Mouse (Mus musculus) embryonic stem cell, embryonic (primary cell): Measurements from ENCODE around the gene Kctd11.

ENCODE experiments used
- CTCF ChIA-PET, 4 experiments: fragments of 300-600 bp in 2 of 4; fragments of 350-600 bp in 2 of 4; sonication (Branson Sonifier 250); formaldehyde crosslinking; loops; one replicate each; lab custom pipeline; 2022; ENCODE audit warnings: inconsistent platforms in 2 of 4; lab: Charles Lee
- POLR2A ChIA-PET, 4 experiments: fragments of 300-600 bp in 2 of 4; fragments of 350-600 bp in 2 of 4; sonication (Branson Sonifier 250); formaldehyde crosslinking; loops; one replicate each; lab custom pipeline; 2022; ENCODE audit warnings: antibody characterized with exemption in 4 of 4, inconsistent platforms in 1 of 4; lab: Charles Lee

The Kctd11 gene

DNA sequence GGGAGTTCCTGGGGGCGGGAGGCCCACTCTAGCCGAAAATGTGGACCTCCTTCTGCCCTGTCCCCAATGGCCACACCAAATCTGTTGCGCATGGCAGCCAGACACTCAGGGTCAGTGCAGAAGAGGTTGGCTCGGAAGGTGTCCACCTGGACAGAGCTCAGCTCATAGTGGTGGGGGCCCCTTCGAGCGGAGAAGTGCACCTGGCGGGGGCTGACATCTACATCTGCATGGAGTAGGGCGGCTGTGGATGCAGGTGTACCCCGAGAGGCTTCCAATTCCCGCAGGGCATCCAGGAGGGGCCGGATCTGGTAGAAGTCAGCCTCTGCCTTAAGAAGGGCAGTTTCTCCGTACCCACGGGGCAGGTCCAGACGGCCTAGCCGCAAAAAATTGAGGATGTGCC lies 1.5 kb downstream of the Kctd11 start:
- ChIA-PET CTCF (interaction anchor here (0.8 to 4.0 kb wide), 27 partner anchors 7 to 150 kb away, joined by 3 to 51 read pairs (median 5); partner anchors contain the start of genes Acap1 (in 2 of the 4), Slc2a4 (in 2 of the 4), Eif5a (in 1 of the 4) and Tmem102 (in 1 of the 4)), POLR2A (interaction anchor here in 3 of 4 experiments (0.5 to 7.2 kb wide), 27 partner anchors 12 to 300 kb away, joined by 3 to 61 read pairs (median 4); partner anchors contain the start of genes Tmem102 (in 3 of the 3), Eif5a (in 2 of the 3), Polr2a (in 2 of the 3) and 2810408A11Rik (in 1 of the 3))

DNA sequence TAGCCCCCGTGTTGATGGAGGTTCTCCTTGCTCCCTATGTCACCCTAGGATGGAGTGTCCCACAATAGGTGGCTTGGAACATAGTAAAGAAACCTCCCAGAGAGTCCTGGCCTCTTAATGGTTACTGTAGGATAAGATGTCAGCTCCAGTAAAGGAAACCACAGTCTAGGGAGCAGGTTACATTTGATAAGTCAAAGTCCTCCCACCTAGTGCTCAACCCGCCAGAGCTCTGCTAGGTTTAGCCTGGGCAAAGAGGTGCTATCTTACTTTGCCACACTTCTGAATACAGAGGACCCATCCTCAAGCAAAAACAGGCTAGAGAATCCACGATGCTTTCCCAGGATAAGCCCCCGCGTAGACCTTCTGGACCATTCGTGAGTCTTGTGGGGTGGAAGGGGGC lies 2.3 kb downstream of the Kctd11 start:
- CTCF ChIA-PET: interaction anchor here (0.6 to 3.3 kb wide), 14 partner anchors 8 to 179 kb away, joined by 3 to 38 read pairs (median 8); partner anchors contain the start of genes Tmem102 (in 2 of the 4), Eif5a (in 1 of the 4) and Slc2a4 (in 1 of the 4)
- POLR2A ChIA-PET: interaction anchor here in 3 of 4 experiments (0.7 to 7.2 kb wide), 22 partner anchors 8 to 150 kb away, joined by 3 to 61 read pairs (median 6); partner anchors contain the start of genes 2810408A11Rik (in 3 of the 3), Neurl4 (in 3 of the 3), Nlgn2 (in 2 of the 3) and Tmem102 (in 2 of the 3)

DNA sequence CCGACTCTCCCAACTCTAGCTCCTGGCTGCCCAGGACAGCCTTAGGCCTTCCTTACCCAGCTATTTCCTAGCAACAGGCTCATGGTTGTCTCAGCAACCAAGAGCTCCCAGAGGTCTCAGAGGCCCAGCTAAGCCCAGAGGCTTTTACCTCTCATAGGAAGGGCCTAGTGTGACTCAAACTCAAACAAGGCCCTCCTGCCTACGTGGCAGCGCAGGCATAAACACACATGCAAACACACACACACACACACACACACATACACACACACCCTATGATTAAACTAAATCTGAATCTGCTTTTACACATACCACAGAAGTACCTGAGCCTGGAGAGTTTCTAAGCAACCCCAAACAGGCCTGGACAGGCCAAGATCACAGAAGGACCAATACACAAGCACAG lies 2.8 kb downstream of the Kctd11 start:
- POLR2A ChIA-PET: interaction anchor here in 3 of 4 experiments (0.6 to 7.2 kb wide), 37 partner anchors 8 to 781 kb away, joined by 3 to 61 read pairs (median 7); partner anchors contain the start of genes 2810408A11Rik (in 3 of the 3), Eif5a (in 3 of the 3), Neurl4 (in 3 of the 3) and Tmem102 (in 3 of the 3)
- CTCF ChIA-PET: interaction anchor here (0.5 to 3.6 kb wide), 27 partner anchors 8 to 1954 kb away, joined by 3 to 38 read pairs (median 4); partner anchors contain the start of genes Tmem102 (in 2 of the 4), Eif5a (in 1 of the 4) and Slc2a4 (in 1 of the 4)

DNA sequence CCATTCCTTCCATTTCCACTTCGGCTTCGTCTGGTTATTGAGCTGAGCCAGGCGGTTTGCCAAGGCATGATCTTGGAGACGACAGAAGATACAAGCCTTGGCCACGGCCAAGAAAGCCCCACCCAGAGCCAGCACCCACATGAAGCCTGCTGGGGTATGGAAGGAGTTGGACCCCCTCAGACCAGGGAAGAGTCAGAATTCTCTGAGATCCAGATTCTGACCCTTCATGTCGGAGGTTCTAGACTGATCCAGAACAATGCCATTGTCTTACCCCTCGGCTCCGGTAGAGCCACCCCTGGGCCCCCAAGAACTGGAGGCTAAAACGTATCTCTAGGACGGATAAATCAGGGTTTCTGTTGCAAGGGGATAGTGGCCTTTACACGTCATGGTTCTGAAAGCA lies 3.3 kb downstream of the Kctd11 start, which contains the start of gene Tmem95:
Tmem95 (minus strand) TSS at position 141 of the 400 bp plus-strand sequence.
- ChIA-PET CTCF (interaction anchor here (0.6 to 3.6 kb wide), 37 partner anchors 9 to 1953 kb away, joined by 3 to 38 read pairs (median 4); partner anchors contain the start of genes 2810408A11Rik (in 2 of the 4), Neurl4 (in 2 of the 4), Tmem102 (in 2 of the 4) and Eif5a (in 1 of the 4)), POLR2A (interaction anchor here (0.5 to 7.2 kb wide), 63 partner anchors 9 to 781 kb away, joined by 3 to 61 read pairs (median 6); partner anchors contain the start of genes 2810408A11Rik (in 3 of the 4), Eif5a (in 3 of the 4), Neurl4 (in 3 of the 4) and Tnk1 (in 3 of the 4))

DNA sequence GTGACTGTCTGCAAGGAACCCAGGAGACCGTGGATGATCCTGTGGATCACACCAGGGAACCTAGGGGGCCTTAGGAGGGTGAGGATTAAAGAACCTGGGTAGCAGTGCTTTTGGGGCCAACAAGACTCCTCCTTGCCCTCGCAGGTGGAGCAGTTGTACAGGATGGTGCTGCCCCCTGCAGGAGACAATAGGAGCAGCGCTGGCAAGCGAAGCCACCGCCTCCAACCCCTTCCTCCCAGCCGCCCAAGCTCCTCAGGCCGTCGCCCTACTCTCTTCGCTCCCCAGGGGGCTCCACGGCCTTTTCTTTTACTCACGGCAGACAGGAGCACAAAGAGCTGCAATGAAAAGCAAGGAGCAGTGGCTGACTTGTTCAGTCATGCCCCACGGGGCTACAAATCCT lies 4.3 kb downstream of the Kctd11 start:
- CTCF ChIA-PET: interaction anchor here (0.5 to 3.6 kb wide), 71 partner anchors 9 to 866 kb away, joined by 3 to 38 read pairs (median 4); partner anchors contain the start of genes Tmem102 (in 4 of the 4), 2810408A11Rik (in 2 of the 4), Neurl4 (in 2 of the 4) and Tnk1 (in 2 of the 4)
- POLR2A ChIA-PET: interaction anchor here (0.6 to 7.2 kb wide), 84 partner anchors 8 to 551 kb away, joined by 3 to 61 read pairs (median 5); partner anchors contain the start of genes 2810408A11Rik (in 3 of the 4), Eif5a (in 3 of the 4), Neurl4 (in 3 of the 4) and Tmem102 (in 3 of the 4)

DNA sequence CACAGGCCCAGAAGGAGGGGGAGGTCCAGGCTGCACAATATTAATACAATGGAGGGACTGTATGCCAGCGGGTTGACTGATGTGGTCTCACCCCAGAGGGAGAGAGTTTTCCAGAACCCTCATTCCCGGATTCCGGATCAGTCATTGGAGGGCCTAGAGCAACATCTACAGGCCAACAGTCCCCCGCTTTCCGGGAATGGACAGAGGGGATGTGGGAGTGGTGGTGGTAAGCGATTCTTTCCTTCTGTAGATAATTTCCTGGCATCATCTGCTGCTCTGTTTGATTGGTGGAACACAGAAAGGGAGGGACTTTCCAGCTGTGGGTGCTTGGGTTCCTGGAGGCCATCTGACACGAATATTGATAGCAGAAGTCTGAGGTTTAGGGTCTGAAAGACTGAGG lies 5.0 kb downstream of the Kctd11 start:
- ChIA-PET CTCF (interaction anchor here in 3 of 4 experiments (0.6 to 3.6 kb wide), 18 partner anchors 10 to 771 kb away, joined by 3 to 28 read pairs (median 5); partner anchors contain the start of genes Tmem102 (in 2 of the 3), Rnf167 (in 1 of the 3), Sat2 (in 1 of the 3) and Slc25a11 (in 1 of the 3)), POLR2A (interaction anchor here (0.6 to 4.1 kb wide), 17 partner anchors 10 to 628 kb away, joined by 3 to 30 read pairs (median 5); partner anchors contain the start of genes Tmem102 (in 2 of the 4), Acap1 (in 1 of the 4), Eif5a (in 1 of the 4) and Tnk1 (in 1 of the 4))

DNA sequence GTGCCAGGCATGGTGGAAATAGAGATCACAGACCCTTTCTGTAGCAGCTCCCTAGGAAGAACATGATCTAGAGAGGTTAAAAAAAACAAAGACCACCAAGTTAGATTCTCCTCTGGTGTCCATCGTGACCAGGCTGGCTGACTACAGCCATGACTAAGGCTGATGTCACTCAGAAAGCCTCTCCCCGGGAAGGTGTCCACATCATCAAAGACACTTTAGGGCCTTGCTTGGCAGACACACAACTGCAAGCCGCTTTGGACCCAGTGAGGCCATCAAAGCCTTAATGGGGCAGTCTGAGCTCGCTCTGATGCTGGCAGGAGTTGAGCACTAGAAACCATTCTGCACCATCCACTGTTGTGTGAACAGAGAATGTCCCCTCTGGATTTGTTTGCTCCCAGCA lies 8.8 kb downstream of the Kctd11 start:
- POLR2A ChIA-PET: interaction anchor here in 3 of 4 experiments (0.5 to 2.0 kb wide), 12 partner anchors 8 to 268 kb away, joined by 3 to 7 read pairs (median 4); partner anchors contain the start of genes Nlgn2 (in 2 of the 3), Tmem256 (in 2 of the 3), Tnk1 (in 2 of the 3) and Polr2a (in 1 of the 3)
- CTCF ChIA-PET: interaction anchor here in 2 of 4 experiments (1.0 to 2.3 kb wide), 5 partner anchors 8 to 77 kb away, joined by 3 to 9 read pairs (median 4); partner anchors contain the start of genes Kctd11 (in 1 of the 2) and Slc2a4 (in 1 of the 2)

DNA sequence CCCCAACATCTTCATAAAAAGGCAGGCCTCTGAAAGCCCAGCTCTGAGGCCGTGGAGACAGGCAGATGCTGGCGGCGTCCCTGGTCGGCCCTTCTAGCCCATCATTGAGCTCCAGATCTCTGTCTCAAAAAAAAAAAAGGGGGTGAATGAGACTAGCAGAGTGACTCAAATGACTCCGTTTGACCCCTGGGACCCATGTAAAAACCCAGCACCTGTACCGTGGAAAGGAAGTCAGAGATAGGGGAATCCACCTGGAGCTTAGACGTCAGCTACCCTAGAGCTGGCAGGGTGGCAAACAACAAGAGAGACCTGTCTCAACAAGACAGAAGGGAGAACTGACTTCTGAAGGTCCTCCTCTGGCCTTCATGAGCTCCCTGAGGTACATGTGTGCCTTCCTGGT lies 9.4 kb downstream of the Kctd11 start:
- CTCF ChIA-PET: interaction anchor here in 2 of 4 experiments (0.6 to 2.3 kb wide), 6 partner anchors 9 to 77 kb away, joined by 3 to 9 read pairs (median 3); partner anchors contain the start of gene Kctd11 (in 1 of the 2)
- POLR2A ChIA-PET: interaction anchor here in 2 of 4 experiments (0.7 to 2.0 kb wide), 7 partner anchors 13 to 290 kb away, joined by 3 to 7 read pairs (median 4); partner anchors contain the start of genes Nlgn2 (in 2 of the 2), Tmem256 (in 2 of the 2), Tmem102 (in 1 of the 2) and Tnk1 (in 1 of the 2)

DNA sequence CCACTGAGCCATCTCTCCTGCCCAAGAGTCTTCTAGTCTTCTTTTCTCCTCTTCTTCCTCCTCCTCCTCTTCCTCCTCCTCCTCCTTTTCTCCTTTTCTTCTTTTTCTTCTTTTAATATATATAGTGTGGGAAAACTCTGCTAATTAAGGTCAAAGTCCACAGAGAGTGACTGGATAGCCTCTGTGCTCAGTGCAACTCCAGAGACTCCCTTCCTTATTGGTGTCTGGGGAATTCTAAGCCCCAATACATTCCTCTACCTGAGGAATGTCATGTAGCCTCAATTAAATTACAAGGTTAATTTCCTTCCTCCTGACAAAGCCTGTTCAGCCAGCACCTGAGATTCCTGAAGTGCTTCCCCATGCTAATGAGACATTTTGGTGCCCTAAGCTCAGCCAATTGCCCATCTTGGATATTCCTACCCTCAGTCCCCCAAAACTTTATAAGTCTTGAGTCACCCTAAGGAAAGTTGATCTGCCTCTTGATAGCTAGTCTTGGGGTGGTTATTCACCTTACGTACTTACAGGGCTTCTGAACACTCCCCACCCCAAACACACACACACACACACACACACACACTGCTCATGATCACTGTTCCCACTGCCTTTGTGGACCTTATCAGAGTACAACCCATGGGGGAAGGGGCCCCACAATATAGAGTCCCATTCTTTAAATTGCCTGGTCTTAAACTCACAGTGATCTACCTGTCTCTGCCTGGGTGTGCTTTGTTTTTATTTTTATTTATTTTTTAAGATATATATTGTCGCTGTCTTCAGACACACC lies 10.7 kb downstream of the Kctd11 start:
- ChIA-PET CTCF (interaction anchor here in 1 of 4 experiments (2.3 kb wide), 1 partner anchor 10 kb away, joined by 9 read pairs; no protein-coding TSS in a partner anchor), POLR2A (interaction anchor here in 1 of 4 experiments (2.0 kb wide), 1 partner anchor 65 kb away, joined by 5 read pairs; the partner anchor contains the start of gene Tmem102)

DNA sequence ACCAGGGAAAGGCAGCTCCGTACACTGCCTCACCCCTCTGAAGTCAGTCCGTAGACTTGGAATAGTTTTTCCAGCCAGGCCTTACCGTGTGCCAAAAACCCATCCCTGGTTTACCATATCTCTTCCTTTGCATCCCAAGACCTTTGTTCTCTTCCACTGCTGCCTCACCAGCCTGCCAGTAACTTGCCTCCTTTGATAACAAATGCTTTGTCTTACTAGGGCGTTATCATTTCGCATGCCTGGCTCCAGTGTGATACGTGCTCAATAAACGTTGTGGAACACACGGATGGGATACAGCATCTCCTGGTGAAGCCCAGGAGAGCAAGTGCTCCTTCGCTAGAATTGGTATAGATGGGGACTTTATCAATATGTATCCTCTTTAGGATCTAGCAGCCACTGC lies 13.9 kb downstream of the Kctd11 start:
- CTCF ChIA-PET: interaction anchor here in 3 of 4 experiments (0.5 to 1.9 kb wide), 4 partner anchors 10 to 470 kb away, joined by 3 to 6 read pairs (median 6); partner anchors contain the start of gene Tmem95 (in 1 of the 3)
- POLR2A ChIA-PET: interaction anchor here in 3 of 4 experiments (0.6 to 3.3 kb wide), 12 partner anchors 9 to 91 kb away, joined by 3 to 15 read pairs (median 4); partner anchors contain the start of genes Tmem256 (in 2 of the 3), Tnk1 (in 2 of the 3), Kctd11 (in 1 of the 3) and Nlgn2 (in 1 of the 3)

DNA sequence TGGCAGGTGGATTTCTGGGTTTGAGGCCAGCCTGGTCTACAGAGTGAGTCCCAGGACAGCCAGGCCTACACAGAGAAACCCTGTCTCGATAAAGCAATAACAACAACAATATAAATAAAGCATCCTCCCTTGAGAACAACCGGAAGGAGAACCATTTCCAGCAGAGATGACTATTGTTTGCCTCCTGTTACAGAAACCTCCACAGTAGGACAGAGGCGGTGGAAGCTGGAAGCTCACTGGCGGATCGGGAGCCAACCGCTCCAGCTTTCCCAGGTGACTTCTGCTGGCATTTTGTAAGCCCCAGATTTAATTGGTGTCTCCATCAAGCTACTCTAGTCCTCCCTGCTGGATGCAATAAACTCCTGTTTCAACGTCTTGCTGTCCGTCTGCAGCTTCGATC lies 15.6 kb downstream of the Kctd11 start:
- POLR2A ChIA-PET: interaction anchor here in 2 of 4 experiments (0.5 to 3.3 kb wide), 6 partner anchors 11 to 135 kb away, joined by 3 to 15 read pairs (median 4); partner anchors contain the start of genes Tmem95 (in 2 of the 2) and Dvl2 (in 1 of the 2)
- CTCF ChIA-PET: interaction anchor here in 2 of 4 experiments (0.7 to 1.9 kb wide), 4 partner anchors 11 to 142 kb away, joined by 3 to 7 read pairs (median 4); no protein-coding TSS in a partner anchor

DNA sequence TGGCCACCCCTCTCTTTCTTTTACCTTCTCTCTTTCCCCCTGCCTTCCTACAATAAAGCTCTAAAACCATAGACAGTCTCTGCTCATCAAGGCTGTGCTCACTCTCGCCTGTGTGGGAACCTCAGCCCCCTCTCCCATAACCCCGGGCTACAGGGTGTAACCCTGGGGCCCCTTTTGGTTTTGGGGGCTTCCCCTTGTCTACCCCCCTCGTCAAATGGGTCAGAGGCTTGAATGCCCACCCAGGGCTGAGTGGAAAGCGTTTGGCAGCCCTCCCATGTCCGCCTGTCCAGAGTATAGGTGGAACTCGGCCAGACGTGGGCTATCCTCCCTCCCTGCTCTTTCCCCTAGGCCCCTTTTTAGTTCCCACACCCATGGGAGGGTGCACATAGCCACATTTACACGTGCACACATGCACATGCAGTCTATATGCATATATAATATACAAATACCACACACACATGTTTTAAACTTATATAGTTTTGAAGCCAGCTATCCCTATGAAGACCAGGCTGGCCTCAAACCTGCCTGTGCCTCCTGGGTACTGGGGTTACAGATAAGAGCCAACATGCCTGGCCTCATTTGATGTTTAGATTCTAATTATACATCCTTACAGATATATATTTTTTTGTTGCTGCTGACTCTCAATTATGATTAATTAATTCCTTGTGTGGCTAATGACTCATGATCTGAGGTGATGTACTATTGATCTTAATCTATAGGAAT lies 16.9 kb downstream of the Kctd11 start:
- CTCF ChIA-PET: interaction anchor here in 2 of 4 experiments (0.9 to 1.1 kb wide), 2 partner anchors 22 to 23 kb away, joined by 3 to 4 read pairs; no protein-coding TSS in a partner anchor
- POLR2A ChIA-PET: interaction anchor here in 3 of 4 experiments (0.6 to 1.5 kb wide), 4 partner anchors 8 to 36 kb away, joined by 3 to 4 read pairs (median 4); partner anchors contain the start of genes 2810408A11Rik (in 1 of the 3) and Neurl4 (in 1 of the 3)

DNA sequence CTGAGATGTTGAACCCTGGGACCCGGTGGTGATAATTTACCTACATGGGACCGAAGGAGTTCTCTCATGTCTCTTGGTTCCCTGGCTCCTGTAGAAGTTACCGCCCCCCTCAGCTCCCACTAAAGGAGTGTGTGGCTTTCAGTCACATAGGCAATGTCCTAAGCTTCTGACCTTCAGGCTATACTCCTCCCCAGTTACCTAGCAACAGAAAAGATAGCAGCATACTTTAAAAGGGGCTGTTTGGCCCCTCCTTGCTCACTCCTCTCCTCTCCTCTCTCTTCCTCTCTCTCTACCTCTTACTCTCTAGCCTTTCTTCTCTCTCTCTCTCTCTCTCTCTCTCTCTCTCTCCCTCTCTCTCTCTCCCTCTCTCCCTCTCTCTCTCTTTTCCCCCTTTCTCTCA lies 17.5 kb downstream of the Kctd11 start:
- CTCF ChIA-PET: interaction anchor here in 1 of 4 experiments (0.9 kb wide), 1 partner anchor 23 kb away, joined by 3 read pairs; no protein-coding TSS in a partner anchor
- POLR2A ChIA-PET: interaction anchor here in 3 of 4 experiments (0.6 to 1.5 kb wide), 5 partner anchors 9 to 106 kb away, joined by 3 to 4 read pairs (median 3); partner anchors contain the start of genes 2810408A11Rik (in 1 of the 3) and Neurl4 (in 1 of the 3)

DNA sequence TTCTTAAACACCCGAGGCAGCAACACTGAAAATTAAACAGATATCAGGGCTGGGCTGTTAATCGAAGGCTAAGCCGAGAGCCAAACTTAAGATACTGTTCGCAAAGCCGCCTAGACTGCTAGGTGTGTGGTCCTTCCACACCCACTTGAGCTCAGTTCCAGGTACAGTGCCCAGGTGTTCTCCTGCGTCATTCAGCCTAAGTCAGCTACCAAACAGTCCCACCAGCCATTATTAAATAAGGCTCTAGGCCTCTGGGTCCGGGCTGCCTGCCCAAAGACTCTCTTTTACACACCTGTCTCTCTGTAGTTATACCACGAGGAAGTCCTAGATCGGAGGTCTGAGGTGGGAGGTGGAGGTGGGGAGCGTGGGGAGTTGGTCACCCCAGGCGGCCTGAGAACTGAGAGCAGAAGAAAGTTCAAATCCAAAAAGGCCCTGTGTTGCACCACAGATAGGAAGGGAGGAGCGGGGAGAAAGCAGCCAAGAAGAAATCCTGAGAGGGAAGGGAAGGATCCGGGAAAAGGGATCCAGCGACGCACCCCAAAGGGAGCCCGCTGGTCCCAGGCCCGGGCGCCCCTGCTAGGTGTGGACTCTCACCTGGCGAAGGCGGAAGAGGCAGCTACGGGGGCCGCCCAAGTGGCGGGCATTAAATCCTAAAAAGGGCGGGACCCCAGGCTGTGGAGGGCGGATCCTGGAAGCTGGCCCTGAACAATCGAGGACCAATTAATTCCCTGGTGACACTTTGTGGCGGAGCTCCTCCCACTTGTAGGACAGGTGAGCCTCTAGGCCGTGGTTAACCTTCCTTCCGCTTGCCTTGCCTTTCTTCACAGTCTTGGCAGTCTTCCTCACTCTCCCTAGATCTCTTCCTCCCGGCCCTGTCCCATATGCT lies 22.9 kb downstream of the Kctd11 start, which contains the start of gene Tnk1:
Tnk1 (minus strand) TSS at position 618 of the 886 bp plus-strand sequence.
- ChIA-PET CTCF (interaction anchor here (0.6 to 1.5 kb wide), 11 partner anchors 19 to 634 kb away, joined by 3 to 9 read pairs (median 3); partner anchors contain the start of genes Nlgn2 (in 1 of the 4), Tmem102 (in 1 of the 4) and Tmem95 (in 1 of the 4)), POLR2A (interaction anchor here in 3 of 4 experiments (0.6 to 1.7 kb wide), 55 partner anchors 8 to 227 kb away, joined by 3 to 18 read pairs (median 4); partner anchors contain the start of genes Nlgn2 (in 3 of the 3), Tmem256 (in 3 of the 3), Fgf11 (in 2 of the 3) and Tmem95 (in 2 of the 3))
